Mouse (Mus musculus) kidney, embryonic 15.5 days (tissue): ENCODE measurements around the gene Rmnd5b. TPM values are rescaled to one million over a fixed set of nuclear protein-coding genes. Genes with fewer than 3 reads are reported as not detected.

Experiments used
- ATAC-seq: fragments of 200-750 bp; cut with Nextera tagmentation; replicated peaks from 2 replicates; pipeline ENCODE4 v1.8.0; 2017; ENCODE audit warnings: moderate TSS enrichment; ENCODE audit not compliant: low FRiP score
- H3K27ac ChIP-seq: fragments of 300-500 bp; sonication (generic); 2 replicates; pipeline ENCODE4 v1.5.1; 2015; ENCODE audit warnings: mild to moderate bottlenecking, inconsistent platforms
- H3K27me3 ChIP-seq: fragments of 300-500 bp; sonication (generic); 2 replicates; pipeline ENCODE4 v1.6.1; 2015; ENCODE audit warnings: inconsistent platforms
- H3K36me3 ChIP-seq: fragments of 300-500 bp; sonication (generic); 2 replicates; pipeline ENCODE4 v1.6.1; 2015; ENCODE audit warnings: inconsistent platforms
- H3K4me1 ChIP-seq: fragments of 300-500 bp; sonication (generic); 2 replicates; pipeline ENCODE4 v1.6.1; 2015; ENCODE audit warnings: inconsistent platforms
- H3K4me2 ChIP-seq: fragments of 300-500 bp; sonication (generic); 2 replicates; pipeline ENCODE4 v1.6.1; 2015; ENCODE audit warnings: moderate library complexity, mild to moderate bottlenecking, inconsistent platforms
- H3K4me3 ChIP-seq: fragments of 300-500 bp; sonication (generic); replicated peaks from 2 replicates; pipeline ENCODE4 v1.5.1; 2015; ENCODE audit warnings: mild to moderate bottlenecking, inconsistent platforms
- H3K9ac ChIP-seq: fragments of 300-500 bp; sonication (generic); 2 replicates; pipeline ENCODE4 v1.6.1; 2015; ENCODE audit warnings: mild to moderate bottlenecking, inconsistent platforms
- H3K9me3 ChIP-seq: fragments of 300-500 bp; sonication (generic); replicated peaks from 2 replicates; pipeline ENCODE4 v1.6.1; 2016; ENCODE audit warnings: inconsistent platforms
- WGBS: fragments of 180-500 bp; shearing (Covaris S2); methylation state at CpG from one replicate; pipeline ENCODE4 v1.1.7; 2015; ENCODE audit warnings: mixed read lengths; 5-methylcytosine and 5-hydroxymethylcytosine counted together
- polyA plus RNA-seq: library from polyadenylated mRNA; unstranded; fragments of >200 nt; fragmentation: Nextera tagmentation; extraction: Ambion mirVana; gene quantifications from 2 replicates; pipeline ENCODE4 v1.2.1, GENCODE M21; 2015

Rmnd5b gene
- polyA plus RNA-seq, 1 experiment from 2014 or later, result 44.0 TPM

DNA sequence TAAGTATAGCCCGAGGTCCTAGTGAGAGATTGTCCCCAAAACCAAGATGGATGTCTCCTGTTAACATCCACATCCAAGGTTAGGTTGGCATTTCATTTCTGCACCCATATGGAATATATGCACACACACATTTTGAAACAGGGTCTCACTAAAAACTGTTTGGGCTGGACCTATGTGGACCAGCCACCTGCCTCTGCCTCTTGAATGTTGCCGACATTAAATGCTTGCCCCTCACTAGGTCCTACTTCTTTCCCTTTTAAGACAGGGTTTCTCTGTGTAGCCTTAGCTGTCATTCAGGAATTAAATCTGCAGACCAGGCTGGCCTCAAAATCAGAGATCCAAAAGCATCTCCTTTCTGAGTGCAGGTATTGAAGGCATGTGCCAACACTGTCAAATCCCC, 38.1 kb downstream of the Rmnd5b start:
- H3K27me3 ChIP-seq, result no peaks in the 10 kb centered on the region
- H3K9ac ChIP-seq, result no peak overlapping the region
- no peaks in the 10 kb centered on the region for H3K9me3 ChIP-seq
- no peak overlapping the region for H3K4me3 ChIP-seq
- 83% methylated on average over 2 of the region's 2 CpGs for WGBS
- H3K27ac ChIP-seq, result no peak overlapping the region
- H3K4me2 ChIP-seq, result no peak overlapping the region
- no peak for ATAC-seq
- peaks cover 100% of the 10 kb centered on the region for H3K36me3 ChIP-seq
- peaks cover 12% of the 10 kb centered on the region for H3K4me1 ChIP-seq

DNA sequence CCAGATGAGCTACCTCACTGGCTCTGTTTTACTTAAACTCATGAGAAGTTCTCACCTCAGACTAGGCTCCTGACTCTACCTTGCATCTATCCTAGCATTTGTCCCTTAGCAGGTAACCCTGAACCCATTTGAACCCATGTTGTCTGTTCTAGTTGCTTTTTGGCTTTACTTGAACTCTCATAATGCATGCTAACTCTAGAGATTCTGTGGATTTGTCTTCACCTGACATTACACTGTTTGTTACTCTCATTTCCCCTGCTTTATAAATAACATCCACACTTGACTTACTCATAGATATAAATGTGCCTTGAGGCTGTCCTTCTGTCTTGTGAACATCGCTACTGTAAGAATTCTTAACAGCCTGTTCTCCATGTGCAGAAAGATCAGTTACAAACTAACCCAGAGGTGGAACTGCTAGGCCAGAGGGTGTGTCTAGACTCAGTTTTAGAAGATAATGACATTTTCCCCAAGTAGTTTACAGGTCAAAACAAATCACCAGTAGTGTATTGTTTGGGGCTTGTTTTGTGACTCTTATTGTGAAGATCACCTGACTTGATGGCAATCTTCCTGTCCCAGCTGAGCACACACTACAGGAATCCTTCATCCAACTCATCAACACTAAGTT, 40.1 kb downstream of the Rmnd5b start:
- Histone ChIP-seq H3K27ac (no peak overlapping the region), H3K36me3 (peaks cover 100% of the 10 kb centered on the region), H3K9me3 (no peaks in the 10 kb centered on the region), H3K4me2 (no peak overlapping the region), H3K27me3 (no peaks in the 10 kb centered on the region), H3K4me3 (no peak overlapping the region), H3K9ac (no peak overlapping the region), H3K4me1 (no peaks in the 10 kb centered on the region)
- no peak for ATAC-seq
- 95% methylated on average over 1 of the region's 1 CpGs for WGBS

DNA sequence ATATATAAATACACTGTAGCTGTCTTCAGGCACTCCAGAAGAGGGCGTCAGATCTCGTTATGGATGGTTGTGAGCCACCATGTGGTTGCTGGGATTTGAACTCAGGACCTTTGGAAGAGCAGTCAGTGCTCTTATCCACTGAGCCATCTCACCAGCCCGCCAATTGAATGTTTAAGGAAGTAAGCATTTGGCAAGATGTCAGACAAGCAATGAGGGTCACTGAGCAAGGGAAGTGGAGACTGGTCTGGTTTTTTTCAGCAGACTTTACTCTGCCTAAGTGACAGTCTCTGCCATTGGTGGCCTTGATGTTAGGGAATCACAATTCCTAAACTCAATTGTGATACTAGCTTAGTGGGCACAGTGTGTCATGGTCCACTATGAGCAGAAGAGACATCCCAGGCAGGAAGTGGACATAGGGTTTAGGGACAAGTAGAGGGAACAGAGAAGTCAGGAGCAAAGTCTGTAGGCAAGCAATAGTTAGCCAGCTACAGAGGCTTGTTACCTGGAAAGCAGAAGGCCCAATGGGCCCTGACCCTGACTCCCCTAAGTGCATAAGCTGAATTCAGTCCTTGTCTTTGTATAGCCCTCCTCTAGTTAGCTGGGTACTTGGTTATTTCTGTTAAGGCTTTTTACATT, 40.9 kb downstream of the Rmnd5b start:
- Histone ChIP-seq H3K4me3 (no peak overlapping the region), H3K9me3 (no peaks in the 10 kb centered on the region), H3K4me2 (no peak overlapping the region), H3K4me1 (no peaks in the 10 kb centered on the region), H3K27me3 (no peaks in the 10 kb centered on the region), H3K9ac (no peak overlapping the region), H3K36me3 (peaks cover 100% of the 10 kb centered on the region), H3K27ac (no peak overlapping the region)
- 68% methylated on average over 3 of the region's 3 CpGs for WGBS
- ATAC-seq, result no peak

DNA sequence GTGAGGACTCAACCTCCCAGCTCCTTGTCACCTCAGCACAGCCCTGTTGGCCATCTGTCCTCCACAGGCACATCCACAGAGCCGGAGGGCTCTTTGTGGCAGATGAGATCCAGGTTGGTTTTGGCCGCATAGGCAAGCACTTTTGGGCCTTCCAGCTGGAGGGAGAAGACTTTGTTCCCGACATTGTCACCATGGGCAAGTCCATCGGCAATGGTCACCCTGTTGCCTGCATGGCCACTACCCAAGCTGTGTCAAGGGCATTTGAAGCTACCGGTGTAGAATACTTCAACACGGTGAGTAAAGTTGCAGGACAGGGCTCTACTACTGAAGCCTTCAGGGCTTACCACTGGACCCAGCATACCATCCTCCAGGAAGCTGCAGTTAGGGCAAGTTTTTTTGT, 41.8 kb downstream of the Rmnd5b start:
- 84% methylated on average over 6 of the region's 6 CpGs for WGBS
- Histone ChIP-seq H3K9me3 (no peaks in the 10 kb centered on the region), H3K4me3 (no peak overlapping the region), H3K36me3 (peaks cover 100% of the 10 kb centered on the region), H3K27ac (no peak overlapping the region), H3K4me1 (no peaks in the 10 kb centered on the region), H3K4me2 (no peak overlapping the region), H3K9ac (no peak overlapping the region), H3K27me3 (no peaks in the 10 kb centered on the region)
- no peak for ATAC-seq

- H3K9me3 ChIP-seq, result no peaks in the 10 kb centered on the region
- WGBS, result 96% methylated on average over 4 of the region's 4 CpGs
These were observed 42.3 kb downstream of the Rmnd5b start for GRCm38 (mm10) chr11:51593368-51593767.

GRCm38 (mm10) chr11:51591915-51592314, 43.8 kb downstream of the Rmnd5b start:
- no peaks in the 10 kb centered on the region for H3K27me3 ChIP-seq
- no peak for ATAC-seq
- WGBS, result 89% methylated on average over 7 of the region's 7 CpGs
- H3K9ac ChIP-seq, result no peak overlapping the region
- H3K4me1 ChIP-seq, result 0 out of 2 replicates have a peak, but pooled peaks cover 2% of the 10 kb centered on the region
- no peaks in the 10 kb centered on the region for H3K9me3 ChIP-seq
- no peak overlapping the region for H3K4me3 ChIP-seq
- no peak overlapping the region for H3K27ac ChIP-seq
- no peak overlapping the region for H3K4me2 ChIP-seq
- peaks cover 100% of the 10 kb centered on the region for H3K36me3 ChIP-seq

More at GRCm38 (mm10) chr11:51593368-51593767, 42.3 kb downstream of the Rmnd5b start:
- peaks cover 100% of the 10 kb centered on the region for H3K36me3 ChIP-seq
- H3K9ac ChIP-seq, result no peak overlapping the region
- H3K4me2 ChIP-seq, result no peak overlapping the region
- no peaks in the 10 kb centered on the region for H3K4me1 ChIP-seq
- H3K27me3 ChIP-seq, result no peaks in the 10 kb centered on the region
- ATAC-seq, result no peak
- no peak overlapping the region for H3K27ac ChIP-seq
- H3K4me3 ChIP-seq, result no peak overlapping the region

DNA sequence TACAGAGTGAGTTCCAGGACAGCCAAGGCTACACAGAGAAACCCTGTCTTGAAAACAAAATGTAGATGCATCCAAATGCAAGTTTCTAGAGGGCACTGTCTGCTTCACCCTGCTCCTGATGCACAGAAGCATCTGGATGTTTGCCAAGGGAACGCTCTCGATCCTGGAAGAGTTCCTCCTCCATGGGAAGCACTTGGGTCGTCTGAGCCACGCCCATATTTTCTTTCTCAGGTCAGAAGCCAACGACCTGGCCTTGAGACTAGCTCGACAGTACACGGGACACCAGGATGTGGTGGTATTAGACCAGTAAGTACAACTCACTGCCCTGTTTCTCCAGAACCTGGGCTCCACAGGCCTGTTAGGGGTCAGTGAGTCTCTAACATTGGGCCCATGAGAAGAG, 44.5 kb downstream of the Rmnd5b start:
- no peaks in the 10 kb centered on the region for H3K9me3 ChIP-seq
- ATAC-seq, result no peak
- no peak overlapping the region for H3K9ac ChIP-seq
- no peak overlapping the region for H3K4me3 ChIP-seq
- H3K36me3 ChIP-seq, result peaks cover 100% of the 10 kb centered on the region
- 42% methylated on average over 7 of the region's 7 CpGs for WGBS
- H3K4me2 ChIP-seq, result no peak overlapping the region
- H3K27ac ChIP-seq, result no peak overlapping the region
- peaks cover 5% of the 10 kb centered on the region for H3K4me1 ChIP-seq
- no peaks in the 10 kb centered on the region for H3K27me3 ChIP-seq

GRCm38 (mm10) chr11:51590002-51590401, 45.7 kb downstream of the Rmnd5b start:
- Histone ChIP-seq H3K27ac (no peak overlapping the region), H3K4me2 (no peak overlapping the region), H3K36me3 (peaks cover 93% of the 10 kb centered on the region), H3K27me3 (no peaks in the 10 kb centered on the region), H3K4me3 (no peak overlapping the region), H3K4me1 (peaks cover 16% of the 10 kb centered on the region), H3K9ac (no peak overlapping the region), H3K9me3 (no peaks in the 10 kb centered on the region)
- no peak for ATAC-seq

DNA sequence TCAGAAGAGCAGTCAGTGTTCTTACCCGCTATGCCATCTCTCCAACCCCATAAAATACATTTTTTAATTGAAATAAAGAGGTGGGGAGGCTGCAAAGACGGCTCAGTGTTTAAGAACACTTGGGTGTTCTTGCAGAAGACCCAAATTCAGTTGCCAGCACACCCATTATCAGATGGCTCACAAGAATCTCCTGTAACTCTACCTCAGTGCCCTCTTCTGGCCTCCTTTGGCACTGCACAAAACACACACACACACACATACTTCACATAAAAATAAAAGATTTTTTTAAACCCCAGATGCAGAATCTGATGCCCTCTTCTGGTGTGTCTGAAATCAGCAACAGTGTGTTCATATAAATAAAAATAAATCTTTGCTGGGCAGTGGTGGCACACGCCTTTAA, 46.9 kb downstream of the Rmnd5b start:
- Histone ChIP-seq H3K4me2 (no peak overlapping the region), H3K9ac (no peak overlapping the region), H3K36me3 (peaks cover 81% of the 10 kb centered on the region), H3K9me3 (no peaks in the 10 kb centered on the region), H3K4me3 (no peak overlapping the region), H3K27me3 (no peaks in the 10 kb centered on the region), H3K4me1 (peaks cover 22% of the 10 kb centered on the region), H3K27ac (no peak overlapping the region)
- 96% methylated on average over 3 of the region's 3 CpGs for WGBS
- no peak for ATAC-seq

DNA sequence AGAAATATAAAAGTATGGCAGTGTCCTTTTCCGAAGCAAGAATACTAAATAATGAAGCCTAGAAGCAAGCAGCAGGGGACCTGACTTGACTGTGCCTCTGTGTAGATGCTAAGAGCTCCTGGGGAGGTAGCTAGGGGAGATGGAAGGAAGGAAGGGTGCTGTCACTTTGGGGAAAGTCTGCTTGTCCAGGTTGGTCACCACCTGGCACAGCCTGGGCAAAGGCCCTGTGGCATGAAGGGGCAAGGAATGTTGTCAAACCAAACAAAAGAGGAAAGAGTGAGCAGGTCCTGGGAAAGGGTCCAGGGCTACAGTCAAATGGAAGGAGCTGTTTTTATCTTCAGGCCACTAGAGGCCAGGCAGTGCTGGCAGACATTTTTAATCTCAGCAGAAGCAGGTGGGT, 48.6 kb downstream of the Rmnd5b start:
- no peak overlapping the region for H3K27ac ChIP-seq
- WGBS, result 93% methylated on average over 1 of the region's 1 CpGs
- no peak overlapping the region for H3K9ac ChIP-seq
- peaks cover 64% of the 10 kb centered on the region for H3K36me3 ChIP-seq
- no peak overlapping the region for H3K4me2 ChIP-seq
- no peak overlapping the region for H3K4me3 ChIP-seq
- peaks cover 35% of the 10 kb centered on the region for H3K4me1 ChIP-seq
- H3K27me3 ChIP-seq, result no peaks in the 10 kb centered on the region
- no peaks in the 10 kb centered on the region for H3K9me3 ChIP-seq
- no peak for ATAC-seq

DNA sequence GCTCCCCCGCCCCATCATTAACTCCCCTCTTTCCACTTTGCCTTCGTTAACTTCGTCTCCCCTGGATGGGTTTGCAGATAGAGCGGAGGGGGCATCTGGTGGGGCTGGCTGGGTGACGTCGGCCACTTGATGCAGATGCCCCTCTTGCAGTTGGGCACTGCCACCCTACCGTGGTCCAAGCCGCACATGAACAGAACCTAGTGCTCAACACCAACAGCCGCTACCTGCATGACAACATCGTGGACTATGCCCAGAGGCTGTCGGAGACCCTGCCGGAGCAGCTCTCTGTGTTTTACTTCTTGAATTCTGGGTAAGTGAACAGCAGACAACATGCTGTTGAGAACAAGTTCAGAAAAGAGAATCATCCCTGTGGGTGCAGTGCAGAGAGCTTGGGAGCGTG, 49.3 kb downstream of the Rmnd5b start:
- WGBS, result 92% methylated on average over 13 of the region's 13 CpGs
- H3K36me3 ChIP-seq, result peaks cover 57% of the 10 kb centered on the region
- peaks cover 35% of the 10 kb centered on the region for H3K4me1 ChIP-seq
- no peaks in the 10 kb centered on the region for H3K9me3 ChIP-seq
- H3K4me3 ChIP-seq, result no peak overlapping the region
- H3K27me3 ChIP-seq, result no peaks in the 10 kb centered on the region
- H3K4me2 ChIP-seq, result peak overlapping the region; percentile 80; the same call in 1 of the 2 replicates
- ATAC-seq, result no peak
- H3K27ac ChIP-seq, result 0 out of 2 replicates have a peak overlapping the region, but pooled peaks have one; percentile 97
- H3K9ac ChIP-seq, result no peak overlapping the region

GRCm38 (mm10) chr11:51585608-51586252, 50.0 kb downstream of the Rmnd5b start:
- Histone ChIP-seq H3K4me1 (peaks cover 35% of the 10 kb centered on the region), H3K27me3 (no peaks in the 10 kb centered on the region), H3K36me3 (peaks cover 50% of the 10 kb centered on the region), H3K9ac (peak overlapping the region; percentile 69), H3K27ac (peak overlapping the region; percentile 97), H3K4me2 (peak overlapping the region; percentile 80), H3K4me3 (peak overlapping the region; percentile 63), H3K9me3 (no peaks in the 10 kb centered on the region)
- ATAC-seq, result no peak
- WGBS, result 43% methylated on average over 8 of the region's 8 CpGs
